Mouse (Mus musculus): Measurements from ENCODE around the gene Brap. TPM values are rescaled to one million over a fixed set of nuclear protein-coding genes. Genes with fewer than 3 reads are reported as not detected.

Brap gene
- total and polyA plus RNA-seq, 2 experiments = 48.1 to 95.5 TPM

DNA sequence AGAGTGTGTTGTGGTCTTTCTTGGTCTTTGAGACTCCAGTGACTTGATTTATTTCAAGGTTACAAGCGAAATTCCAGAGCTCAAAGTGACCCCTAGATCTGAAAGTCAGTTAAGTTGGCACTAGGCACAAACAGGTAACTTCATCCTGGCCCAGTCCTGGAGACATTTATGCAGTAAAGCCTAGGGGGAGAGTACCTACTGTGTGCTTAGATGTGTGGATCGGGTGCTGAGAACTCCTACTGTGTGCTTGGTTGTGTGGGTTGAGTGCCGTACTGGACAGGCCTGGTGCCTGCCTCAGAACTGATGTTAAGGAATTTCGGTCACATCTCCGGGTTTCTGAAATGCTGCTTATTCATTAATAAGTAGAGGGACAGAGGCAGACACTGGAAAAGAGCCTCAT lies 1.1 kb downstream of the Brap start:
- DNase-seq (ENCODE audit: extremely low read depth, low read depth, low spot score) = peak; percentile 56
- Histone ChIP-seq H3K4me3 (ENCODE audit: insufficient read depth, low read depth, low read length) (peak overlapping the region; percentile 74), H3K27ac (replicated peaks; ENCODE audit: insufficient read depth, low read depth, low read length) (peak overlapping the region; percentile 79), H3K27me3 (ENCODE audit: control insufficient read depth, insufficient read depth, low read length) (no peaks in the 10 kb centered on the region), H3K9ac (ENCODE audit: low read depth, low read length) (peak overlapping the region; percentile 99), H3K79me2 (ENCODE audit: control insufficient read depth, insufficient read depth, low read length) (peaks cover 27% of the 10 kb centered on the region), H3K36me3 (ENCODE audit: control insufficient read depth, insufficient read depth, low read length) (peaks cover 28% of the 10 kb centered on the region; the same call in 1 of the 2 replicates), H3K4me1 (ENCODE audit: control insufficient read depth, insufficient read depth, low read length) (peaks cover 20% of the 10 kb centered on the region)
- TF ChIP-seq POLR2A (IDR thresholded peaks at IDR 0.05; ENCODE audit: extremely low read depth, insufficient read depth, low read length) (no peak), CTCF (IDR thresholded peaks at IDR 0.05; ENCODE audit: low read depth, low read length) (no peak)
- WGBS = 33% methylated on average over 5 of the region's 5 CpGs

DNA sequence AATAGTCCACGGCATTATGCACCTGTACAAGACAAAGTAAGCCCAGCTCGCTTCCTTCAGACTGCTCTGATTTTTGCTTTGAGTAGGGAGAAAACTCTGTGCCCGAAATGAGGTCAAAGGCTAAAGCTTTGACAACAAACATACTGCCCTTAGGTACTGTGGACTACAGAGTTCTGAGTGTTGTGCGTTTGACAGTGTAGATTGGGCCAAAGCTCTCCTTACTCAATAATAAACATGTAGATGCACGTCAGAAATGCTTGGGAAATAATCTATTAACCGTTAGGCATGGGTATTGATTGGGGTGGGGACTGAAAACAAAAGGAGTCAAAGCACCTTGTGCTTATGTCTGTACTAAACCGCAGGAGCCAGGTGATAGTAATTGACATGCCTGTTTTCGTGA lies 3.1 kb downstream of the Brap start:
- peak; percentile 100 for DNase-seq (ENCODE audit: extremely low read depth, low read depth, low spot score)
- H3K4me3 ChIP-seq (ENCODE audit: insufficient read depth, low read depth, low read length) = no peak overlapping the region
- H3K79me2 ChIP-seq (ENCODE audit: control insufficient read depth, insufficient read depth, low read length) = peaks cover 30% of the 10 kb centered on the region
- H3K27ac ChIP-seq (replicated peaks; ENCODE audit: insufficient read depth, low read depth, low read length) = peak overlapping the region; percentile 97
- peak overlapping the region; percentile 73 for H3K9ac ChIP-seq (ENCODE audit: low read depth, low read length)
- no peak for TF ChIP-seq POLR2A (IDR thresholded peaks at IDR 0.05; ENCODE audit: extremely low read depth, insufficient read depth, low read length)
- no peak for TF ChIP-seq CTCF (IDR thresholded peaks at IDR 0.05; ENCODE audit: low read depth, low read length)
- H3K4me1 ChIP-seq (ENCODE audit: control insufficient read depth, insufficient read depth, low read length) = peaks cover 31% of the 10 kb centered on the region
- H3K36me3 ChIP-seq (ENCODE audit: control insufficient read depth, insufficient read depth, low read length) = peaks cover 39% of the 10 kb centered on the region; the same call in 1 of the 2 replicates
- H3K27me3 ChIP-seq (ENCODE audit: control insufficient read depth, insufficient read depth, low read length) = no peaks in the 10 kb centered on the region
- WGBS = 17% methylated on average over 8 of the region's 8 CpGs

DNA sequence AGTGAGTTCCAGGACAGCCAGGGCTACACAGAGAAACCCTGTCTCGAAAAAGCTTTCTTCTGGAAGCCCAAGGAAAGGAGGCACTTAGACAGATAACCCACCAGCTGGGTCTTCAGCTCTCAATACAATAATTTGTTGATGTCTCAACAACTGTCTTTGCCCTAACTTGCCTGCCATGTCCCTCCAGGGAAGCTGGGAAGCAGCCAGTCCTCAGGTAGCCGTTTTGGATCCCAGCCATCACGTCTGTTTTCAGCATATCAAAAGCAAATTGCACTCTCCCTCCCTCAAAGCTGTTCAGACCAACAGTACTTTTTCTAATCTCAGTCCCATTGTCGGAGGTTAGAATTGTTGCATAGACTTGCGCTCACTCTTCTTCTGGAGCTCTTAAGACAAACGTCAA lies 3.7 kb downstream of the Brap start:
- no peak for TF ChIP-seq POLR2A (IDR thresholded peaks at IDR 0.05; ENCODE audit: extremely low read depth, insufficient read depth, low read length)
- no peak for TF ChIP-seq CTCF (IDR thresholded peaks at IDR 0.05; ENCODE audit: low read depth, low read length)
- WGBS = 43% methylated on average over 6 of the region's 6 CpGs
- Histone ChIP-seq H3K4me3 (ENCODE audit: insufficient read depth, low read depth, low read length) (no peak overlapping the region), H3K36me3 (ENCODE audit: control insufficient read depth, insufficient read depth, low read length) (peaks cover 44% of the 10 kb centered on the region; the same call in 1 of the 2 replicates), H3K4me1 (ENCODE audit: control insufficient read depth, insufficient read depth, low read length) (peaks cover 34% of the 10 kb centered on the region), H3K79me2 (ENCODE audit: control insufficient read depth, insufficient read depth, low read length) (peaks cover 33% of the 10 kb centered on the region), H3K27ac (replicated peaks; ENCODE audit: insufficient read depth, low read depth, low read length) (peak overlapping the region; percentile 96), H3K9ac (ENCODE audit: low read depth, low read length) (peak overlapping the region; percentile 54), H3K27me3 (ENCODE audit: control insufficient read depth, insufficient read depth, low read length) (no peaks in the 10 kb centered on the region)
- DNase-seq (ENCODE audit: extremely low read depth, low read depth, low spot score) = peak; percentile 83

DNA sequence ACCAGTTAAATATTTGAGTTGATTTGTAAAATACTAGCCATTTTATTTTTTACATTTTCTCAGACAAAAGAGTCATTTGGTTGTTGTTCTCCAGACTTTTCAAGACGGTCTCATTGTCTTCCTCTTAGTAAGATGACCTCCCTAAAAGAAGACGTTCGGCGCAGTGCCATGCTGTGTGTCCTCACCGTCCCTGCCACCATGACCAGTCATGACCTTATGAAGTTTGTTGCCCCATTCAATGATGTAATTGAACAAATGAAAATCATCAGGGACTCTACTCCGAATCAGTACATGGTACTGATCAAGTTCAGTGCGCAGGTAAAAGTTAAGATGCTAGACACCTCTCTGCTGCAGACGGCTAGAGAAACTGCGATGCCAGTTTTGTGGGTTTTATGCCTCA lies 4.6 kb downstream of the Brap start:
- WGBS = 33% methylated on average over 9 of the region's 9 CpGs
- DNase-seq (ENCODE audit: extremely low read depth, low read depth, low spot score) = peak; percentile 94
- Histone ChIP-seq H3K4me3 (ENCODE audit: insufficient read depth, low read depth, low read length) (no peak overlapping the region), H3K36me3 (ENCODE audit: control insufficient read depth, insufficient read depth, low read length) (peaks cover 48% of the 10 kb centered on the region; the same call in 1 of the 2 replicates), H3K27ac (replicated peaks; ENCODE audit: insufficient read depth, low read depth, low read length) (peak overlapping the region; percentile 80), H3K9ac (ENCODE audit: low read depth, low read length) (peak overlapping the region; percentile 39; the same call in 1 of the 2 replicates), H3K79me2 (ENCODE audit: control insufficient read depth, insufficient read depth, low read length) (peaks cover 33% of the 10 kb centered on the region), H3K4me1 (ENCODE audit: control insufficient read depth, insufficient read depth, low read length) (peaks cover 30% of the 10 kb centered on the region), H3K27me3 (ENCODE audit: control insufficient read depth, insufficient read depth, low read length) (no peaks in the 10 kb centered on the region)
- TF ChIP-seq POLR2A (IDR thresholded peaks at IDR 0.05; ENCODE audit: extremely low read depth, insufficient read depth, low read length) (no peak), CTCF (IDR thresholded peaks at IDR 0.05; ENCODE audit: low read depth, low read length) (no peak)

DNA sequence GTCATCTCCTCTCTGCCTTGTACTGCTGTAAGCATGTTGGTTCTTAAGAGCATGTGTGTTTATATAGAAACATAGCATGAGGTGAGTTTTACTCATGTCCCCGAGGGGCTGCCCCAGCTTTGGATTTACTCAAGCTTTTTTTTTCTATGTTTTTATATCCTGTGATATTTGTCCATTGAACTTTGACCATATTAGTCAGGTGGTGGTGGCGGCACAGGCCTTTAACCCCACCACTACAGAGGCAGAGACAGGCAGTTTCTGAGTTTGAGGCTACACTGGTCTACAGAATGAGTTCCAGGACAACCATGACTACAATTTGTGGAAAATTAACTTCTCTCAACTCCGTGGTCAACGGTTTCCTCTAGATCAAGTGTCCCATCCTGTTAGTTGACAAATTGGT lies 6.7 kb downstream of the Brap start:
- 18% methylated on average over 4 of the region's 4 CpGs for WGBS
- TF ChIP-seq CTCF (IDR thresholded peaks at IDR 0.05; ENCODE audit: low read depth, low read length) = no peak
- no peak for TF ChIP-seq POLR2A (IDR thresholded peaks at IDR 0.05; ENCODE audit: extremely low read depth, insufficient read depth, low read length)
- H3K79me2 ChIP-seq (ENCODE audit: control insufficient read depth, insufficient read depth, low read length) = peaks cover 19% of the 10 kb centered on the region
- peak overlapping the region; percentile 70 for H3K27ac ChIP-seq (replicated peaks; ENCODE audit: insufficient read depth, low read depth, low read length)
- H3K9ac ChIP-seq (ENCODE audit: low read depth, low read length) = peak overlapping the region; percentile 44
- H3K4me1 ChIP-seq (ENCODE audit: control insufficient read depth, insufficient read depth, low read length) = peaks cover 28% of the 10 kb centered on the region
- no peaks in the 10 kb centered on the region for H3K27me3 ChIP-seq (ENCODE audit: control insufficient read depth, insufficient read depth, low read length)
- peak; percentile 83 for DNase-seq (ENCODE audit: extremely low read depth, low read depth, low spot score)
- no peak overlapping the region for H3K4me3 ChIP-seq (ENCODE audit: insufficient read depth, low read depth, low read length)
- peaks cover 57% of the 10 kb centered on the region for H3K36me3 ChIP-seq (ENCODE audit: control insufficient read depth, insufficient read depth, low read length)

DNA sequence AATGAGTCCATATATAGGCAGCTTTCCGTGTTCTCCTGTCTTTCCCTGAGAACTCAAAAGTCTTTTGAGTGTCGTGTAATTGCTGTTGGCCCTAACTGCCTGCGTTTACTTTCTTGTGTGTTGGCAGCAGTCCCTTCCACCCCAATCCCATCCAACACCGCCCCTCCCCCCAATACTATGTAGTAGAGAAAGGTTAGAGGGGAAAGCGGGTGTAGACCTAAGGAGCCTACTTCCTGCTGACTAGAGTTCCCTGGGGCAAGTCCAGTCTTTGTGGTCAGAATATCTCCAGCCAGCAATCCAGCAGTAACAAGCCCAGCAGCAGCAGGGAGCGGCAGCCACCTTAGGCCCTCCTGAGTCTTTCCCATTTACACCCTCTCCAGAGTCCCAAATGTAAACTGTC lies 8.0 kb downstream of the Brap start:
- WGBS = 27% methylated on average over 6 of the region's 6 CpGs
- peaks cover 14% of the 10 kb centered on the region; the same call in 1 of the 2 replicates for H3K79me2 ChIP-seq (ENCODE audit: control insufficient read depth, insufficient read depth, low read length)
- no peak overlapping the region for H3K9ac ChIP-seq (ENCODE audit: low read depth, low read length)
- H3K27ac ChIP-seq (replicated peaks; ENCODE audit: insufficient read depth, low read depth, low read length) = peak overlapping the region; percentile 7
- peaks cover 24% of the 10 kb centered on the region for H3K4me1 ChIP-seq (ENCODE audit: control insufficient read depth, insufficient read depth, low read length)
- DNase-seq (ENCODE audit: extremely low read depth, low read depth, low spot score) = peak; percentile 57
- H3K27me3 ChIP-seq (ENCODE audit: control insufficient read depth, insufficient read depth, low read length) = no peaks in the 10 kb centered on the region
- TF ChIP-seq CTCF (IDR thresholded peaks at IDR 0.05; ENCODE audit: low read depth, low read length) = no peak
- TF ChIP-seq POLR2A (IDR thresholded peaks at IDR 0.05; ENCODE audit: extremely low read depth, insufficient read depth, low read length) = no peak
- peaks cover 59% of the 10 kb centered on the region for H3K36me3 ChIP-seq (ENCODE audit: control insufficient read depth, insufficient read depth, low read length)
- no peak overlapping the region for H3K4me3 ChIP-seq (ENCODE audit: insufficient read depth, low read depth, low read length)

Measured in liver, adult 2 months (tissue).